Mouse (Mus musculus): ENCODE data around the gene Pak7. TPM values are rescaled to one million over a fixed set of nuclear protein-coding genes. Genes with fewer than 3 reads are reported as not detected.

The Pak7 gene
- total RNA-seq (2023): not detected

DNA sequence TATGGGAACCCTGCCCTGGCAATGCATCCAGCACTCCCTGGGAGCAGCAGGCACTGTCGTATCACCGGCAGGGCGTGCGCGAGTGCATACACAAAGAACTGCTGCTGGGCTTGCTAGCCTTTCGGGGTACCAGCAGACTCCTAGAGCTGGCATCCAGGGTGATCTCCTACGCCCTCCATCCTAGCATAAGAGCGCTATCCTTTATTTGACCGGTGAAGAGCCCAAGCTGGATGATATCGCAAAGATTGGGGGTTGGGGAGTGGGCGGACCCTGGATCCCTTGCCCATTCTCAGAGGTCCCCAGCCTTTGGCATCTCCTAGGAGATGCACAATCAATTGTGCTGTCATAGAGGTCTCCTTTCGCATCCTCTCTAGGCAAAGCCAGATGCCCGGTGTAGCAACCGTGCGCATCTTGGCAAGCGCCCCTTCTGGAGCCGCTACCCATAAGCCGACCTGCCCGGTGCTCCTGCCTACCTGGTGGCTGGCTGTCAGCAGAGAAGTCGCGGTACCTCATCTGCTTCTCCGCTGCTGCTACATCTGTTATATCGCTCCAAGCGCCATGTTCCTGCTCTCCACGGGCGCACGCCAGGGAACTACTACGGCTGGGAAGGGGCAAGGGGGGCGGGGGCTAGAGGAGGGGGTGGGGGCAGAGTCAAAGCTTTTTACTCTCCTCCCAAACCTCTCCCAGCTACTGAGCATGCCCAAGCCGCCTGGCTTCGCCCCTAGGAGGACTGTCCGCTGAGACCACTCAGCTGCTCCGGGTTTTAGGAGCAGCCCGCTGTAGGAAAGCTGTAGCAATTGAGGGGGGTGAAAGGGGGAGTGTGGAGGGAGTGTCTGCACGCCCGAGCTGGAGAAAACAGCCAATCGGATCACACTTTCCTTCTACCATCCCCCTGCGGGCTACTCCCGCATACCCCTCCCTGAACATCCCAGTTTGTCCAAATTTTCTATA, at the start of gene Pak7:
Gene Pak7 (minus strand): TSS at position 787 of the 951 bp plus-strand sequence.

DNA sequence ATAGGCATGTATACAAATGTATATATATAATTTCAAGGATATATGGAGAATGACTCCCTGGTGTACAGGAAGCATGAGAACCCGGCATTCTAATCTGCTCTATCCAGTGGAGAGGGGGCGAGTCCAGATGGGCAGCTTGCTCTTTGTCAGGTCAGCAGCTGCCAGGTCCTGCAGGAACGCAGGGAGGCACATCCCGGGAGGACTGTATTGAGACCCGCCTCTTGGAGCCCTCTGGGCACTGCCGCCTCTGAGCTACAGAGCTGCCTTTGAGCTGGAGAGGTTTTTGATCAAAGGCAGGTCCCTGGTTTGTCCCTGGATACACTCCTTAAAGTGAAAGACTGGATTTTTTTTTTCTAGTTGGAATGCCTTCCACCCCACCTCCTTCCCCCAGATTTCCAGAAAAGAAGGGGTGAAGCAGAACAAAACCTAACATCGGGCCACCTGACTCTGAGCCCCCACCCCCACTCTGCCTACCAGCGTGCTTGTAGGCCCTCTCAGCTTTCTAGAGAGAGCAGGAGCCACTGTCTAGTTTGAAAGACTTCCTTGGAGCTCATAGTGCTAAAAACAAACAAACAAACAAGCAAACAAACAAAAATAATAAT, 336.0 kb downstream of the Pak7 start, which contains the start of gene Lamp5:
Gene Lamp5 (plus strand): TSS at position 552 of the 602 bp plus-strand sequence.

Other genes with a start within 250 kb of the Pak7 start
- not detected for gene Ankef1, start 113.9 kb upstream of the Pak7 start, total RNA-seq (2023)

All from CD8-positive naive resting alpha-beta T cell, adult 57 days (primary cell).